Mouse (Mus musculus) ES-Bruce4 (cell line): ENCODE measurements around the gene Nt5c1b. TPM values are rescaled to one million over a fixed set of nuclear protein-coding genes. Genes with fewer than 3 reads are reported as not detected.

ENCODE experiments used
- H3K27ac ChIP-seq: 2 replicates; pipeline ENCODE4 v1.5.1; 2012; ENCODE audit warnings: low read length, inconsistent platforms; ENCODE audit not compliant: insufficient read depth
- H3K27me3 ChIP-seq: 2 replicates; pipeline ENCODE4 v1.6.1; 2012; ENCODE audit warnings: mild to moderate bottlenecking, low read length, inconsistent platforms; ENCODE audit not compliant: control insufficient read depth, poor library complexity, insufficient read depth, severe bottlenecking
- H3K36me3 ChIP-seq: 2 replicates; pipeline ENCODE4 v1.6.1; 2012; ENCODE audit warnings: inconsistent platforms, mild to moderate bottlenecking, low read length, moderate library complexity; ENCODE audit not compliant: control insufficient read depth, poor library complexity, insufficient read depth, severe bottlenecking
- H3K4me1 ChIP-seq: one replicate; pipeline ENCODE4 v1.8.1; 2011; ENCODE audit warnings: low read length; ENCODE audit not compliant: control insufficient read depth, insufficient read depth
- H3K4me3 ChIP-seq: 2 replicates; pipeline ENCODE4 v1.5.1; 2011; ENCODE audit warnings: low read depth, mild to moderate bottlenecking, low read length
- H3K9ac ChIP-seq: 2 replicates; pipeline ENCODE4 v1.6.1; 2012; ENCODE audit warnings: low read depth, mild to moderate bottlenecking, inconsistent platforms; ENCODE audit not compliant: poor library complexity, severe bottlenecking
- H3K9me3 ChIP-seq: replicated peaks from 2 replicates; pipeline ENCODE4 v1.6.1; 2012; ENCODE audit warnings: mild to moderate bottlenecking, low read length, inconsistent platforms; ENCODE audit not compliant: control insufficient read depth, poor library complexity, insufficient read depth, severe bottlenecking
- CTCF ChIP-seq: IDR thresholded peaks from one replicate; pipeline ENCODE4 v1.8.1; 2011; ENCODE audit warnings: low read depth, low read length
- EP300 ChIP-seq: IDR thresholded peaks from 2 replicates; pipeline ENCODE4 v1.6.1; 2011; ENCODE audit warnings: low read depth, low read length; ENCODE audit not compliant: insufficient read depth
- POLR2A ChIP-seq: IDR thresholded peaks from one replicate; pipeline ENCODE4 v1.8.1; 2011; ENCODE audit warnings: low read length; ENCODE audit not compliant: insufficient read depth
- polyA plus RNA-seq: library from polyadenylated mRNA; stranded (reverse); fragments of >200 nt; gene quantifications from 2 replicates; pipeline ENCODE4 v1.2.4, GENCODE M21; 2011; ENCODE audit warnings: low read depth; ENCODE audit not compliant: missing spikeins, insufficient read depth, insufficient read length

Gene Nt5c1b
- not detected in 2 replicates for polyA plus RNA-seq

- TF ChIP-seq POLR2A (no peak), EP300 (no peak), CTCF (no peak)
- Histone ChIP-seq H3K27me3 (no peaks in the 10 kb centered on the region), H3K9me3 (no peaks in the 10 kb centered on the region), H3K36me3 (no peaks in the 10 kb centered on the region), H3K27ac (no peak within 1 kb of the TSS), H3K9ac (no peak within 1 kb of the TSS), H3K4me1 (no peaks in the 10 kb centered on the region), H3K4me3 (no peak within 1 kb of the TSS)
Observed at GRCm38 (mm10) chr12:10369673-10370072, at the start of gene Nt5c1b. TSS of gene Nt5c1b (plus strand) at chr12:10369973.

- Histone ChIP-seq H3K27me3 (no peaks in the 10 kb centered on the region), H3K9ac (no peak overlapping the region), H3K4me1 (no peaks in the 10 kb centered on the region), H3K9me3 (no peaks in the 10 kb centered on the region), H3K36me3 (no peaks in the 10 kb centered on the region), H3K27ac (no peak overlapping the region), H3K4me3 (no peak overlapping the region)
- TF ChIP-seq EP300 (no peak), POLR2A (no peak), CTCF (no peak)
Observed at GRCm38 (mm10) chr12:10327651-10328050, 42.1 kb upstream of the Nt5c1b start.

GRCm38 (mm10) chr12:10329460-10329859, 40.3 kb upstream of the Nt5c1b start:
- no peak overlapping the region for H3K4me3 ChIP-seq
- H3K4me1 ChIP-seq, result no peaks in the 10 kb centered on the region
- TF ChIP-seq POLR2A, result no peak
- TF ChIP-seq CTCF, result no peak
- no peak for TF ChIP-seq EP300
- H3K9ac ChIP-seq, result no peak overlapping the region
- no peaks in the 10 kb centered on the region for H3K9me3 ChIP-seq
- no peaks in the 10 kb centered on the region for H3K27me3 ChIP-seq
- H3K27ac ChIP-seq, result no peak overlapping the region
- H3K36me3 ChIP-seq, result no peaks in the 10 kb centered on the region

GRCm38 (mm10) chr12:10340604-10341003, 29.2 kb upstream of the Nt5c1b start:
- Histone ChIP-seq H3K9me3 (no peaks in the 10 kb centered on the region), H3K27ac (no peak overlapping the region), H3K27me3 (no peaks in the 10 kb centered on the region), H3K9ac (no peak overlapping the region), H3K4me1 (no peaks in the 10 kb centered on the region), H3K36me3 (no peaks in the 10 kb centered on the region), H3K4me3 (no peak overlapping the region)
- no peak for TF ChIP-seq EP300
- TF ChIP-seq POLR2A, result no peak
- no peak for TF ChIP-seq CTCF

GRCm38 (mm10) chr12:10350706-10351105, 19.1 kb upstream of the Nt5c1b start:
- H3K9ac ChIP-seq, result no peak overlapping the region
- H3K36me3 ChIP-seq, result no peaks in the 10 kb centered on the region
- no peaks in the 10 kb centered on the region for H3K4me1 ChIP-seq
- H3K27me3 ChIP-seq, result no peaks in the 10 kb centered on the region
- no peak for TF ChIP-seq CTCF
- TF ChIP-seq POLR2A, result no peak
- no peak for TF ChIP-seq EP300
- peaks cover 2% of the 10 kb centered on the region; the same call in 1 of the 2 replicates for H3K9me3 ChIP-seq
- no peak overlapping the region for H3K27ac ChIP-seq
- H3K4me3 ChIP-seq, result no peak overlapping the region

- Histone ChIP-seq H3K9me3 (no peaks in the 10 kb centered on the region), H3K4me3 (no peak overlapping the region), H3K9ac (no peak overlapping the region), H3K27me3 (no peaks in the 10 kb centered on the region), H3K4me1 (no peaks in the 10 kb centered on the region), H3K27ac (no peak overlapping the region), H3K36me3 (no peaks in the 10 kb centered on the region)
- TF ChIP-seq CTCF (no peak), POLR2A (no peak), EP300 (no peak)
Observed at GRCm38 (mm10) chr12:10357756-10358155, 12.0 kb upstream of the Nt5c1b start.
